Mouse (Mus musculus) heart, postnatal 0 days (tissue): ENCODE measurements at regions not wholly inside any gene's neighbourhood (a gene's known extent, or its start where the extent isn't known, plus 50 kb on each side); places are given as distances from the start of the nearest gene placed in this dataset.

Source experiments
- ATAC-seq: fragments of 200-750 bp; cut with Nextera tagmentation; 2 replicates; pipeline ENCODE4 v1.8.0; 2017; ENCODE audit warnings: low read depth, moderate number of reproducible peaks, moderate library complexity; ENCODE audit not compliant: insufficient read depth
- DNase-seq: peaks from one replicate; pipeline ENCODE4 v3.0.0-alpha.2; 2016; ENCODE audit warnings: low spot score
- H3K27ac ChIP-seq: fragments of 300-500 bp; sonication (generic); 2 replicates; pipeline ENCODE4 v1.5.1; 2014; ENCODE audit warnings: low read depth, mild to moderate bottlenecking
- H3K27me3 ChIP-seq: fragments of 300-500 bp; sonication (generic); 2 replicates; pipeline ENCODE4 v1.6.1; 2014; ENCODE audit warnings: low read length, mixed read lengths; ENCODE audit not compliant: control insufficient read depth, insufficient read depth
- H3K36me3 ChIP-seq: fragments of 300-500 bp; sonication (generic); replicated peaks from 2 replicates; pipeline ENCODE4 v1.6.1; 2014; ENCODE audit warnings: low read length, mixed read lengths; ENCODE audit not compliant: control insufficient read depth, insufficient read depth
- H3K4me1 ChIP-seq: fragments of 300-500 bp; sonication (generic); 2 replicates; pipeline ENCODE4 v1.6.1; 2014; ENCODE audit warnings: antibody characterized with exemption; ENCODE audit not compliant: control insufficient read depth, insufficient read depth
- H3K4me2 ChIP-seq: fragments of 300-500 bp; sonication (generic); 2 replicates; pipeline ENCODE4 v1.6.1; 2014; ENCODE audit warnings: low read depth, mild to moderate bottlenecking, low read length, moderate library complexity
- H3K4me3 ChIP-seq: fragments of 300-500 bp; sonication (generic); 2 replicates; pipeline ENCODE4 v1.5.1; 2014; ENCODE audit warnings: low read depth, low read length
- H3K9ac ChIP-seq: fragments of 300-500 bp; sonication (generic); replicated peaks from 2 replicates; pipeline ENCODE4 v1.6.1; 2014; ENCODE audit warnings: low read depth, low read length, mixed read lengths
- H3K9me3 ChIP-seq: fragments of 300-500 bp; sonication (generic); replicated peaks from 2 replicates; pipeline ENCODE4 v1.6.1; 2016; ENCODE audit warnings: low read length; ENCODE audit not compliant: control insufficient read depth
- CTCF ChIP-seq: IDR thresholded peaks from 2 replicates; pipeline ENCODE4 v1.5.1; 2016; ENCODE audit warnings: antibody characterized with exemption, control low read depth, low read depth
- EP300 ChIP-seq: IDR thresholded peaks from 2 replicates; pipeline ENCODE4 v1.6.1; 2016; ENCODE audit warnings: antibody characterized with exemption, low read depth
- WGBS: fragments of 180-500 bp; shearing (Covaris S2); extraction: QIAGEN DNeasy Blood & Tissue Kit; methylation state at CpG from one replicate; pipeline ENCODE4 v1.1.7; 2014; 5-methylcytosine and 5-hydroxymethylcytosine counted together

DNA sequence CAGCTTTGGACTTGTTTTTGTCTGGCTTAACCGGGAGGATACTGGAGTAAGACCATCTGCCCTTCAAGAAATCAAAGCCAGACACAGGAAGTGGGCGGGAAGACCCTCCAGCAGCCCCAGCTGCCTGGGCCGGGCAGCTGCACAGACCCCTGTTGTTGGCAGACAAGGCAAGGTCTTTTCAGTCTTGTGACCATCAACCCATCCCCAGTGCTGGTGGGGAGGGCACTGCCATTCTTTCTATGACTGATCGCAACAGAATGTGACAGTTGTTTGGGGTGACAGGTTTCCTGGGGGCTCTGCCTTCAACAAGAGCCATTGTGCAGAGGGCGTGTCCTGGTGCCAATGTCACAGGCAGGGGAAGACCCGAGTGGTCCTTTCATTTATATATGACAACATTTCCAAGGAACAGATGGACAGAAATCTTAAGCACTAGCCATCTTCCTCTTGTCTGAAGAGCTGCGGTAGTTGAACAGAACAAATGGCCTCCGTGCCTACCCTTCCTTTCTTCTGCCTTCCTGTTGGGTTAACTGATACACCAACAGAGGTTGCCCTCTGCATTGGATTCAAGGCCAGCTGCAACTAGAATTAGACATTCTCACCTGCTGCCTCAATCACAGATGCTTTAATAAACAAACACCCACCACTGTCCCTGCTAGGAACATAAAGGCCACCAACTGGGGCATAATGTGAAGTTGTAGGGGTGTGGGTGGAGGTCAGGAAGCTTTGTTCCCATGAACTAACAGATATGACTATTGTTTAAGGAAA is 217.0 kb upstream of the Btg1 start:
- 70% methylated on average over 8 of the region's 8 CpGs for WGBS
- no peak overlapping the region for H3K4me3 ChIP-seq
- no peak for ATAC-seq
- H3K9me3 ChIP-seq = no peaks in the 10 kb centered on the region
- H3K27me3 ChIP-seq = no peaks in the 10 kb centered on the region
- no peaks in the 10 kb centered on the region for H3K4me1 ChIP-seq
- no peak overlapping the region for H3K27ac ChIP-seq
- no peak for DNase-seq
- no peaks in the 10 kb centered on the region for H3K36me3 ChIP-seq
- no peak overlapping the region for H3K9ac ChIP-seq
- no peak overlapping the region for H3K4me2 ChIP-seq
- TF ChIP-seq EP300 = no peak
- TF ChIP-seq CTCF = no peak

DNA sequence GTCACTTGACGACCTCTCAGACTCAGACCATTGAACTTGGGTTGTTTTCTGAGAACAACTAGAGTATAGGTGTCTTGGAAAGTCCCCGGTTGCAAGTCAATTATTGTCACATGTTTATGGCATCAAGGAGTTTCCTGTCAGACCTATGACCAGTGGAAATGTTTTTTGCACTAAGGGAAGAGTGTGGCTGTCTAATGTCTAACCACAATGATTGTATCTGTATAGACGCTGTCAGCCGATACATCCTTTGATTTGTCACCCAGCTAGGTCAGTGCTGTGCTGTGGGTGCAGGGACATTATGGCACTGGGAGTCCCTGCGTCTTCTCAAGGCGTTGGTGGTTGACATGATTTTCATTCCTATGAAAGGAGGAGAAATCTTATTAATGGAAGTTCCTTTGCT is 216.0 kb upstream of the Btg1 start:
- TF ChIP-seq EP300 (no peak), CTCF (no peak)
- DNase-seq (no peak), ATAC-seq (no peak)
- no peak overlapping the region for H3K4me3 ChIP-seq
- no peak overlapping the region for H3K9ac ChIP-seq
- H3K9me3 ChIP-seq = no peaks in the 10 kb centered on the region
- H3K27ac ChIP-seq = no peak overlapping the region
- no peaks in the 10 kb centered on the region for H3K27me3 ChIP-seq
- H3K4me2 ChIP-seq = no peak overlapping the region
- 79% methylated on average over 6 of the region's 6 CpGs for WGBS
- H3K4me1 ChIP-seq = no peaks in the 10 kb centered on the region
- H3K36me3 ChIP-seq = no peaks in the 10 kb centered on the region

DNA sequence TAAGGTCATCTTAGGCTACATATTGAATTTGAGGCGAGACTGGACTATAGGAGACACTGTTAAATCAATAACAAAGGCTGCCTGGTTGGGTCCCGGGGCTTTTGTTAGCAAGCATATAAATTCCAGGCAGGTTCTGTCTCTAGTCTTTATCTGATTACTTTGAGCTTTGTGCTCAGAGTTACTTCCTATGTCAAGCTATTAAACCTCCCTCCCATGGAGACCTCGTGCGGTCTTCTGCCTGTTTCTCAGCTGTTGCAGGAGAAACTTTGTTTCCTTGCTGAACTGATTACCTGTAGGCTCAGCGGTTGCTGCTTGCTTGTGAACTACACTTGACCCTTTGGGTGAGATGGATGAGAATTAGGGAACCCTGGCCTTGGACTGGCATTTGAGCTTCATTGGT is 210.5 kb upstream of the Btg1 start:
- Histone ChIP-seq H3K4me1 (no peaks in the 10 kb centered on the region), H3K27ac (no peak overlapping the region), H3K4me3 (no peak overlapping the region), H3K4me2 (no peak overlapping the region), H3K9me3 (no peaks in the 10 kb centered on the region), H3K36me3 (no peaks in the 10 kb centered on the region), H3K9ac (no peak overlapping the region), H3K27me3 (no peaks in the 10 kb centered on the region)
- WGBS = 72% methylated on average over 5 of the region's 5 CpGs
- TF ChIP-seq CTCF (no peak), EP300 (no peak)
- ATAC-seq = no peak
- no peak for DNase-seq

- no peaks in the 10 kb centered on the region for H3K36me3 ChIP-seq
- H3K4me3 ChIP-seq = no peak overlapping the region
- H3K27ac ChIP-seq = no peak overlapping the region
- no peak overlapping the region for H3K9ac ChIP-seq
- no peaks in the 10 kb centered on the region for H3K9me3 ChIP-seq
- no peak for ATAC-seq
- DNase-seq = no peak
- no peak overlapping the region for H3K4me2 ChIP-seq
- H3K27me3 ChIP-seq = no peaks in the 10 kb centered on the region
- 48% methylated on average over 3 of the region's 3 CpGs for WGBS
- no peak for TF ChIP-seq EP300
- TF ChIP-seq CTCF = no peak
- H3K4me1 ChIP-seq = no peaks in the 10 kb centered on the region
Measured at GRCm38 (mm10) chr10:96407846-96408245, 209.0 kb upstream of the Btg1 start.

DNA sequence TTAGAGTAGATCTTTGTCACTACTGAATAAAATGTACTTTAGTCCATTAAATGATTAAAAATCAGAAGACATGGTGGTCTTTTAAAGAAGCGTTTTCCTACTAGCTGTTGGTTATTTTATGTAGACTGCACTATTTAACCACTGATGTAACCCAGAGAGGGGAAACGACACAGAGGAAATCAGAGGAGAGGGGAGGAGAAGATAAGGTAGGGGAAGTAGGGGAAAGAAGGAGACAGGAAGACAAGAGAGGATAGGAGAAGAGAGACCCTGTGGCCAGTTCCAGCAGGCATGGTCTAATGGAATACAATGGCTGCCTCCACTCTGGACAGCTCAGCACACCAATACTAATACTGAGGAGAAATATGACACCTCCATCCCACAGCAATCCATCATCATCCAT is 208.6 kb upstream of the Btg1 start:
- H3K4me1 ChIP-seq = no peaks in the 10 kb centered on the region
- no peaks in the 10 kb centered on the region for H3K9me3 ChIP-seq
- H3K4me2 ChIP-seq = no peak overlapping the region
- H3K4me3 ChIP-seq = no peak overlapping the region
- 40% methylated on average over 2 of the region's 2 CpGs for WGBS
- H3K36me3 ChIP-seq = no peaks in the 10 kb centered on the region
- no peak for ATAC-seq
- no peak for DNase-seq
- TF ChIP-seq EP300 (no peak), CTCF (no peak)
- H3K27ac ChIP-seq = no peak overlapping the region
- no peak overlapping the region for H3K9ac ChIP-seq
- H3K27me3 ChIP-seq = no peaks in the 10 kb centered on the region

GRCm38 (mm10) chr10:96410028-96410427 is 206.8 kb upstream of the Btg1 start:
- H3K9me3 ChIP-seq = no peaks in the 10 kb centered on the region
- ATAC-seq (no peak), DNase-seq (no peak)
- no peak for TF ChIP-seq CTCF
- TF ChIP-seq EP300 = no peak
- no peak overlapping the region for H3K27ac ChIP-seq
- H3K4me1 ChIP-seq = no peaks in the 10 kb centered on the region
- no peak overlapping the region for H3K4me2 ChIP-seq
- no peaks in the 10 kb centered on the region for H3K36me3 ChIP-seq
- H3K27me3 ChIP-seq = no peaks in the 10 kb centered on the region
- WGBS = 89% methylated on average over 6 of the region's 6 CpGs
- H3K4me3 ChIP-seq = no peak overlapping the region
- no peak overlapping the region for H3K9ac ChIP-seq
